Mouse (Mus musculus): ENCODE results near the gene Pkig. TPM values are rescaled to one million over a fixed set of nuclear protein-coding genes. Genes with fewer than 3 reads are reported as not detected.

Gene Pkig
- polyA plus RNA-seq, 1 experiment from 2014 or later = 173 TPM

DNA sequence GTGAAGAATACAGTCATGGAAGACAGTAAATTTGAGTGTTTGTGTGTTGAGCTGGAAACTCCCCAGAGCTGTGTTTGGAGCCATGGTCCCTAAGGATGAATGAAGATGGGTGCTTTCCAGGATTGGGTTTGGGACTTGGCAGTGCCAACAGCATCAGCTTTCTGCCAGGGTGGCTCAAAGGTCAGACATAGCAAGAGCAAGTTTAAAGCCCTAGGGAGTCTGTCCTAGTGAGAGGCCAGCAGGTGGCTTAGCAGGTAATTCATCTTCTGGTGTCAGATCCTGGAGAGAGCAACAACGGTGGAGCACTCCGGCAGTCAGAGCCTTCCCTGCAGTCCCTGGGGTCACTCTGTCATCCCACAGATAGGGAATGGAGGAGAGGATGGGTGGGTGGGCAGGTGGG lies 60.3 kb downstream of the Pkig start:
- H3K4me1 ChIP-seq (ENCODE audit: control insufficient read depth, insufficient read depth, low read length) = no peaks in the 10 kb centered on the region; the same call in 1 of the 2 replicates
- H3K9ac ChIP-seq (replicated peaks; ENCODE audit: low read length) = no peak overlapping the region
- H3K27ac ChIP-seq (replicated peaks; ENCODE audit: low read depth, low read length) = no peak overlapping the region
- H3K4me3 ChIP-seq (ENCODE audit: low read depth, low read length) = no peak overlapping the region
- 63% methylated on average over 2 of the region's 2 CpGs for WGBS
- no peak overlapping the region for H3K4me2 ChIP-seq (ENCODE audit: low read depth, low read length)
- no peaks in the 10 kb centered on the region for H3K36me3 ChIP-seq (replicated peaks; ENCODE audit: control insufficient read depth, insufficient read depth, low read depth, low read length)
- DNase-seq (ENCODE audit: low spot score) (no peak), ATAC-seq (replicated peaks; ENCODE audit: insufficient number of reproducible peaks, low FRiP score, low TSS enrichment, low read depth) (no peak)
- H3K9me3 ChIP-seq (replicated peaks; ENCODE audit: control insufficient read depth, low read length) = no peaks in the 10 kb centered on the region
- no peaks in the 10 kb centered on the region for H3K27me3 ChIP-seq (ENCODE audit: control insufficient read depth, insufficient read depth, low read length)

- Histone ChIP-seq H3K27me3 (ENCODE audit: control insufficient read depth, insufficient read depth, low read length) (no peaks in the 10 kb centered on the region), H3K27ac (replicated peaks; ENCODE audit: low read depth, low read length) (no peak overlapping the region), H3K4me3 (ENCODE audit: low read depth, low read length) (no peak overlapping the region), H3K9me3 (replicated peaks; ENCODE audit: control insufficient read depth, low read length) (no peaks in the 10 kb centered on the region), H3K4me1 (ENCODE audit: control insufficient read depth, insufficient read depth, low read length) (no peaks in the 10 kb centered on the region; the same call in 1 of the 2 replicates), H3K9ac (replicated peaks; ENCODE audit: low read length) (no peak overlapping the region), H3K36me3 (replicated peaks; ENCODE audit: control insufficient read depth, insufficient read depth, low read depth, low read length) (no peaks in the 10 kb centered on the region), H3K4me2 (ENCODE audit: low read depth, low read length) (no peak overlapping the region)
- 52% methylated on average over 9 of the region's 9 CpGs for WGBS
- ATAC-seq (replicated peaks; ENCODE audit: insufficient number of reproducible peaks, low FRiP score, low TSS enrichment, low read depth) = peak; percentile 78
- DNase-seq (ENCODE audit: low spot score) = peak; percentile 88
Observed at GRCm38 (mm10) chr2:163718951-163719603, 60.9 kb downstream of the Pkig start.

GRCm38 (mm10) chr2:163719616-163720015 lies 61.4 kb downstream of the Pkig start:
- no peak overlapping the region for H3K9ac ChIP-seq (replicated peaks; ENCODE audit: low read length)
- no peaks in the 10 kb centered on the region; the same call in 1 of the 2 replicates for H3K4me1 ChIP-seq (ENCODE audit: control insufficient read depth, insufficient read depth, low read length)
- no peak overlapping the region for H3K27ac ChIP-seq (replicated peaks; ENCODE audit: low read depth, low read length)
- H3K27me3 ChIP-seq (ENCODE audit: control insufficient read depth, insufficient read depth, low read length) = no peaks in the 10 kb centered on the region
- no peak overlapping the region for H3K4me2 ChIP-seq (ENCODE audit: low read depth, low read length)
- WGBS = 51% methylated on average over 4 of the region's 4 CpGs
- peak; percentile 16; the same call in 1 of the 2 replicates for ATAC-seq (replicated peaks; ENCODE audit: insufficient number of reproducible peaks, low FRiP score, low TSS enrichment, low read depth)
- H3K36me3 ChIP-seq (replicated peaks; ENCODE audit: control insufficient read depth, insufficient read depth, low read depth, low read length) = no peaks in the 10 kb centered on the region
- DNase-seq (ENCODE audit: low spot score) = no peak
- H3K4me3 ChIP-seq (ENCODE audit: low read depth, low read length) = no peak overlapping the region
- no peaks in the 10 kb centered on the region for H3K9me3 ChIP-seq (replicated peaks; ENCODE audit: control insufficient read depth, low read length)

DNA sequence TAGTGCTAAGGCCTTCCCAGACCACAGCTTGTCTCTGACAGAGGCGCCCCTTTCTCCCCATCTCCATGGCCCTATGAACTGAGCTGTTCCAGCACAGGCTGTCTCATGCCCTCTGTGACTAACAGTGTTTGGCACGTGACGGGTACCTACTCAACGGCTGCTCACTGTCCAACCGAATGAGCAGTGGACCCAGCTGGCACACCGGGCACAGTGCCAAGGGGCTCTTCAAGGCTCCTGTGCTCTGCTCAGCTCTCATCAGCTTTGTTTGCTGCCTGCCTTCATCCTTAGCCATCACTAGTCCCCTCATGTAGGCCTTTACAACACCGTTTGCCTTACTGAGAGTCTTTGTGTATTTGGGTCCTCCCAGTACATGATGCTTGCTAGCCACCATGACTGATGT lies 64.4 kb downstream of the Pkig start:
- Histone ChIP-seq H3K4me3 (ENCODE audit: low read depth, low read length) (no peak overlapping the region), H3K36me3 (replicated peaks; ENCODE audit: control insufficient read depth, insufficient read depth, low read depth, low read length) (no peaks in the 10 kb centered on the region), H3K9ac (replicated peaks; ENCODE audit: low read length) (no peak overlapping the region), H3K4me1 (ENCODE audit: control insufficient read depth, insufficient read depth, low read length) (no peaks in the 10 kb centered on the region), H3K4me2 (ENCODE audit: low read depth, low read length) (no peak overlapping the region), H3K9me3 (replicated peaks; ENCODE audit: control insufficient read depth, low read length) (no peaks in the 10 kb centered on the region), H3K27ac (replicated peaks; ENCODE audit: low read depth, low read length) (no peak overlapping the region), H3K27me3 (ENCODE audit: control insufficient read depth, insufficient read depth, low read length) (no peaks in the 10 kb centered on the region)
- 94% methylated on average over 7 of the region's 7 CpGs for WGBS
- DNase-seq (ENCODE audit: low spot score) (no peak), ATAC-seq (replicated peaks; ENCODE audit: insufficient number of reproducible peaks, low FRiP score, low TSS enrichment, low read depth) (no peak)

- DNase-seq (ENCODE audit: low spot score) (no peak), ATAC-seq (replicated peaks; ENCODE audit: insufficient number of reproducible peaks, low FRiP score, low TSS enrichment, low read depth) (no peak)
- 72% methylated on average over 5 of the region's 5 CpGs for WGBS
- Histone ChIP-seq H3K9me3 (replicated peaks; ENCODE audit: control insufficient read depth, low read length) (no peaks in the 10 kb centered on the region), H3K36me3 (replicated peaks; ENCODE audit: control insufficient read depth, insufficient read depth, low read depth, low read length) (no peaks in the 10 kb centered on the region), H3K4me2 (ENCODE audit: low read depth, low read length) (no peak overlapping the region), H3K9ac (replicated peaks; ENCODE audit: low read length) (no peak overlapping the region), H3K4me1 (ENCODE audit: control insufficient read depth, insufficient read depth, low read length) (no peaks in the 10 kb centered on the region), H3K4me3 (ENCODE audit: low read depth, low read length) (no peak overlapping the region), H3K27me3 (ENCODE audit: control insufficient read depth, insufficient read depth, low read length) (no peaks in the 10 kb centered on the region), H3K27ac (replicated peaks; ENCODE audit: low read depth, low read length) (no peak overlapping the region)
Observed at GRCm38 (mm10) chr2:163726766-163727393, 68.7 kb downstream of the Pkig start.

DNA sequence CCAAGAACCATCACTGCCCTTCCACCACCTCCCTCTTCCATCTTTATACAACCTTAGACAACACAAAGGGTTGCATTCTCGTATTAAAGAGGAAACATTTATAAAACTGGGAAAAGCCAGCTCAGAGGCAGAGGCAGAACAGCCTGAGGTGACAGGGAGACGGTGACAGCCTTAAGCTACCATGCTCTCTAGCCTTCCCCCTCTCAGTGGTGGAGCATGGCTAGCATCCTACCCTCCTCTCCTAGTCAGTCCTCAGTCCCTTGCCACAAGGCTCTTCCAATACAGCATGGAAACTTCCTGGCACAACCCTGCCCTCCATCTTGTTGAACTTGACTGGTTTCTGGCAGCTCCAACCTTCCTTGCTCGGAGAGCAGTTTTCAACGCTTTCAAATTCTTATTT lies 70.1 kb downstream of the Pkig start:
- DNase-seq (ENCODE audit: low spot score) (no peak), ATAC-seq (replicated peaks; ENCODE audit: insufficient number of reproducible peaks, low FRiP score, low TSS enrichment, low read depth) (no peak)
- WGBS = 93% methylated on average over 4 of the region's 4 CpGs
- Histone ChIP-seq H3K27me3 (ENCODE audit: control insufficient read depth, insufficient read depth, low read length) (no peaks in the 10 kb centered on the region), H3K9ac (replicated peaks; ENCODE audit: low read length) (no peak overlapping the region), H3K4me2 (ENCODE audit: low read depth, low read length) (no peak overlapping the region), H3K9me3 (replicated peaks; ENCODE audit: control insufficient read depth, low read length) (no peaks in the 10 kb centered on the region), H3K27ac (replicated peaks; ENCODE audit: low read depth, low read length) (no peak overlapping the region), H3K36me3 (replicated peaks; ENCODE audit: control insufficient read depth, insufficient read depth, low read depth, low read length) (no peaks in the 10 kb centered on the region), H3K4me3 (ENCODE audit: low read depth, low read length) (no peak overlapping the region), H3K4me1 (ENCODE audit: control insufficient read depth, insufficient read depth, low read length) (no peaks in the 10 kb centered on the region)

DNA sequence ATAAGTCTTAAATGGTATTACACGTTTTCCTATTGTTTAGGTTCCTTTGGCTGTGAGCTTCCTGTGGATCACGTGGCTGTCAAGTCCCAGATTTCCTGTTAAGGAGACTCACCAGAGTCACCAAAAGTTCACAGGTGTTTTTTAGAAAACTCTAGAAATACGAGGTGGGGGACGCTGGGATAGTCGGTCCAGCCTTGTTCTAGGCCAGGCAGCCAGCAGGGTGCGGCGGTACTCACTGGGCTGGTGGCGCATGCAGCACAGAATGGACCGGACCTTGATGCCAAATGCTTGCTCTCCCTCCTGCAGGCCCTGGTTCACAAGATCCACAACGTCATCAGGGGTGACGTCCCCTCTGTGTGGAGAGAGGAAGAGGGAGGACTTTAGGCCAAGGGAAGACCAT lies 73.8 kb downstream of the Pkig start:
- H3K4me2 ChIP-seq (ENCODE audit: low read depth, low read length) = no peak overlapping the region
- ATAC-seq (replicated peaks; ENCODE audit: insufficient number of reproducible peaks, low FRiP score, low TSS enrichment, low read depth) (no peak), DNase-seq (ENCODE audit: low spot score) (no peak)
- no peaks in the 10 kb centered on the region for H3K36me3 ChIP-seq (replicated peaks; ENCODE audit: control insufficient read depth, insufficient read depth, low read depth, low read length)
- no peaks in the 10 kb centered on the region for H3K9me3 ChIP-seq (replicated peaks; ENCODE audit: control insufficient read depth, low read length)
- no peak overlapping the region for H3K9ac ChIP-seq (replicated peaks; ENCODE audit: low read length)
- H3K27ac ChIP-seq (replicated peaks; ENCODE audit: low read depth, low read length) = no peak overlapping the region
- H3K27me3 ChIP-seq (ENCODE audit: control insufficient read depth, insufficient read depth, low read length) = no peaks in the 10 kb centered on the region
- H3K4me1 ChIP-seq (ENCODE audit: control insufficient read depth, insufficient read depth, low read length) = no peaks in the 10 kb centered on the region
- no peak overlapping the region for H3K4me3 ChIP-seq (ENCODE audit: low read depth, low read length)
- WGBS = 91% methylated on average over 11 of the region's 11 CpGs

DNA sequence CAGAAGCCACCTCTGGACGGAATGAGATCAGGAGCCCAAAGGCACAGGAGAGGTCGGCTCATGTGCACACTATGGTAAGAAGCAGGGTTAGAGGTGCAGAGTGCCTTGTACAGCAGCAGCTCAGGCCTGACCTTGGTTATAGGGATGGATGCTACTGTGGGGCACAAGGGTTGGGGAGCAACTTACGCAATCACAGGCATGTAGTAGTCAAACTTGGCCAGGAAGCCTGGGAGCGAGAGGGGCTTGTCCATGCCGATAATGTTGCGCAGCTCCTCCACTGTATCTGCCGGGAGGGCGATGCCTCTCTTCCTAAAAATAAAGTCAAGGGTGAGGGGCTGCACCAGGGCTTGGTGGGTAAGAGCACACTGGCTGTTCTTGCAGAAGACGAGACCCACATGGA lies 77.0 kb downstream of the Pkig start:
- no peak overlapping the region for H3K9ac ChIP-seq (replicated peaks; ENCODE audit: low read length)
- H3K36me3 ChIP-seq (replicated peaks; ENCODE audit: control insufficient read depth, insufficient read depth, low read depth, low read length) = no peaks in the 10 kb centered on the region
- no peak overlapping the region for H3K4me3 ChIP-seq (ENCODE audit: low read depth, low read length)
- H3K4me2 ChIP-seq (ENCODE audit: low read depth, low read length) = no peak overlapping the region
- no peaks in the 10 kb centered on the region for H3K9me3 ChIP-seq (replicated peaks; ENCODE audit: control insufficient read depth, low read length)
- ATAC-seq (replicated peaks; ENCODE audit: insufficient number of reproducible peaks, low FRiP score, low TSS enrichment, low read depth) (no peak), DNase-seq (ENCODE audit: low spot score) (no peak)
- WGBS = 91% methylated on average over 9 of the region's 9 CpGs
- H3K4me1 ChIP-seq (ENCODE audit: control insufficient read depth, insufficient read depth, low read length) = no peaks in the 10 kb centered on the region
- no peak overlapping the region for H3K27ac ChIP-seq (replicated peaks; ENCODE audit: low read depth, low read length)
- no peaks in the 10 kb centered on the region for H3K27me3 ChIP-seq (ENCODE audit: control insufficient read depth, insufficient read depth, low read length)

All from embryonic facial prominence, embryonic 11.5 days (tissue).